Mouse (Mus musculus): ENCODE results near the gene Serpinb12. TPM values are rescaled to one million over a fixed set of nuclear protein-coding genes. Genes with fewer than 3 reads are reported as not detected.

The Serpinb12 gene
- polyA plus RNA-seq, 1 experiment from 2014 or later: not detected

GRCm38 (mm10) chr1:107006316-107006715 lies 72.1 kb downstream of the Serpinb12 start:
- no peak for ATAC-seq (ENCODE audit: insufficient number of reproducible peaks, insufficient read depth, low FRiP score, low TSS enrichment)
- Histone ChIP-seq H3K4me1 (no peaks in the 10 kb centered on the region), H3K27ac (no peak overlapping the region), H3K9me3 (no peaks in the 10 kb centered on the region), H3K4me2 (replicated peaks) (no peak overlapping the region), H3K27me3 (no peaks in the 10 kb centered on the region), H3K36me3 (no peaks in the 10 kb centered on the region), H3K9ac (no peak overlapping the region), H3K4me3 (no peak overlapping the region)
- 64% methylated on average over 3 of the region's 3 CpGs for WGBS

Other genes starting within 250 kb of the Serpinb12 start
- gene Bcl2, start 220.2 kb upstream of the Serpinb12 start, polyA plus RNA-seq (2016; fragmentation: Nextera tagmentation; extraction: Ambion mirVana): 18.1 TPM in 2 replicates
- gene Kdsr, start 174.7 kb upstream of the Serpinb12 start, polyA plus RNA-seq (2016; fragmentation: Nextera tagmentation; extraction: Ambion mirVana): 12.5 and 13.4 TPM in 2 replicates
- 70.6 and 72.2 TPM in 2 replicates for gene Vps4b, start 137.7 kb upstream of the Serpinb12 start, polyA plus RNA-seq (2016; fragmentation: Nextera tagmentation; extraction: Ambion mirVana)
- gene Serpinb5, start 73.3 kb upstream of the Serpinb12 start, polyA plus RNA-seq (2016; fragmentation: Nextera tagmentation; extraction: Ambion mirVana): 1.3 and 1.9 TPM in 2 replicates
- gene Serpinb13, start 46.5 kb downstream of the Serpinb12 start, polyA plus RNA-seq (2016; fragmentation: Nextera tagmentation; extraction: Ambion mirVana): not detected in 2 replicates
- gene Serpinb3a, start 117.9 kb downstream of the Serpinb12 start, polyA plus RNA-seq (2016; fragmentation: Nextera tagmentation; extraction: Ambion mirVana): not detected in 2 replicates
- gene Serpinb3d, start 149.1 kb downstream of the Serpinb12 start, polyA plus RNA-seq (2016; fragmentation: Nextera tagmentation; extraction: Ambion mirVana): not detected in 2 replicates

Measured in embryonic facial prominence, embryonic 12.5 days (tissue).